Mouse (Mus musculus) lung, postnatal 4 days (tissue): ENCODE results near the gene Dhrs3.

Experiments
- DNase-seq, 2 experiments: peaks; one replicate each; pipeline ENCODE4 v3.0.0; 2021

Gene Dhrs3

GRCm38 (mm10) chr4:144892133-144892936, at the start of gene Dhrs3:
Gene Dhrs3, plus strand, starts transcription at chr4:144892827.
- DNase-seq: peak; percentile 91 to 94

- no peak for DNase-seq
These were observed 30.7 kb upstream of the Dhrs3 start for GRCm38 (mm10) chr4:144861756-144862505.

DNA sequence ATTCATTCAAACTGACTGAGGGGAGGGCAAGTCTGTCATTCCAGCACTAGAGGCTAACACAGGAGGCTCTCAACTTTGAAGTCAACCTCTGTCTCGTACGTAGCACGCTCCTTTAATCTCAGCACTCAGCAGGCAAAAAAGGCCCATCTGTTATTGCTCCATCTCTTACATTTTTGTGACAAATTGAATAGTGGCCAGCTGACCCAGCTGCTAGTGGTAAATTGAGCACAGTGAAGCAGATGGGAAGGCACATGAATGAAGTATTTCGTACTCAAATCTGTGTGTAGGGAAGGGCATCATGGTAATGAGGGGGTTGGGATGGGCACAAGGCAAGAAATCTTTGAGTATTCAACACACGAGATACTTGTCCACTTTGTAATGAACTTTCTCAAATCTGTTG, 24.7 kb upstream of the Dhrs3 start:
- no peak for DNase-seq

DNA sequence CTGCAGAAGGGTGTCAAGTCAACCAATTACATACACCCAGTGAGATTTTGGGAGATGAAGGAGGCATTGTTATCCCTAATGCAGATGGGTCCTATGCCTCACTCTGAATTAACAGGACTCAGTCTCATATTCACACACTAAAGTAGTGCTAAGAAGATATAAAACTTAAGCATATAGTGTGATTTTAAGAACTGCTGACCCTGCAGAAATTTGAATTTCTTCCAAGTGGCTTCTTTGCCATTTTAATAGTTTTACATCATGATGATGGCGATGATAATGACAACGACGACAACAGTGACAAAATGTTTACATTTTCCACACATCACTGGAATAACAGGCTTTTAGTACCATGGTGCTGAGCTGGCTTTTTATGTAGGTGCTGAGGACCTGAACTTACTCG, 24.0 kb upstream of the Dhrs3 start:
- no peak for DNase-seq

GRCm38 (mm10) chr4:144872905-144873304, 19.7 kb upstream of the Dhrs3 start:
- peak in 1 of 2 experiments; percentile 2 for DNase-seq

DNA sequence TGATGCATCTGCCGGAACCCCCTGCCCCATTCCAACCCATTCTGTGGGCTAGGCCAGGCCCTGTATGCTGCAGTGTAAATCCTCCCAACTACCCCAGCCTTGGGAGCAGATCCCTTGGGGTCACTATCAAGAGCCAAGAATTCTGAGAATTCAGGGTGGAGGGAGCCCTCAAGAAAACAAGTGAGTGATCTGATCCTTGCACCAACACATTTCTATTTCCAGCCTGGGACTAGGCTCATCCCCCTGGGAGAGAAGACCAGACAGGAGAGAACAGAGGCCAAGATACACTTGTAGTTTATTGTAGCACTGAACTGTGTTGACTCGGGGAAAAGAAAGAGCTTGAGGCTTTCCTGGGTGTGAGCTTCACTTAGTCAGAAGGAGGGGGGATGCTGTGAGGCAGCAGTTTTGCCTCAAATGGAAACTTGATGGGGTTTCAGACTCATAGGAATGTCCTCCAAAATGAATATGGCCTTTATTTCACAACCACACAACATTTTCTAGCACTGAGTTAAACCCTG, 17.0 kb upstream of the Dhrs3 start:
- peak in 1 of 2 experiments; percentile 3 for DNase-seq

DNA sequence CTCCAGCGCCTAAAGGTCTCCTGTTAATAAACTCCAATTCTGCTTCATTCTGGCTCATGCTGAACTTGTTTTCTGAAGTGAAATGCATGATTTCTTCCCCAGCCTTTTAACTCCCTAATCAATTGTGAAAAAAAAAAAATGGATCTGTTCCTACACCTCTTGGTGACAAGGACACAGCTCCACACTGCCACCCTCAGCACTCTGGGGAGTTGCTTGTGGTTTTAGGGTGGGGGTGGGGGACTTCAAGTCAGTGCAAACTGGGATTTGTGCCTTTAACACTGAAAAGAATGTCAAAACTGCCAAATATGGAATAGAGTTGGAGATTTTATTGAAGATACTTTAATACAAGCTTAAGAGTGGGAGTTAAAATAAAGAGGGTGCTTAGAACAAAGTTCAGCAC, 13.1 kb upstream of the Dhrs3 start:
- DNase-seq: no peak

- DNase-seq: no peak
These were observed 11.3 kb upstream of the Dhrs3 start for GRCm38 (mm10) chr4:144881376-144881775.

- no peak for DNase-seq
These were observed 9.7 kb upstream of the Dhrs3 start for GRCm38 (mm10) chr4:144882881-144883331.

DNA sequence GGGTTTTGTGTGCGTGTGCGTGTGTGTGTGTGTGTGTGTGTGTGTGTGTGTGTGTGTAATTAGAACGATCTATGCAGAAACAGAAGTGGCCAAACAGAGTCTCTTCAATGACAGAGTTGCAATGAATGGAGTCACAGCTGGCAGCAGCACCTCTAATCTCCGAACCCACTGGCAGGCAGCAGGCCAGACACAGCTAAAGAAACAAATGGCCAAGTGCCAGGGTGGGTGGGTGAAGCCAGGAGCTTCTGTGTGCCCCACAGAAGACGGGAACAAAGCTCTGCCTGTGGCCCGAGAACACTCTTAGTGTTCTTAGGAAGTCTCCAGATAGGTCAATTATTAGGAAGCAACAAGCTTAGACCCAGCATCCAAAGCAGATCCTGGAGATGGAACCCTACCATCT, 6.2 kb upstream of the Dhrs3 start:
- no peak for DNase-seq

- DNase-seq: no peak
These were observed 3.9 kb upstream of the Dhrs3 start for GRCm38 (mm10) chr4:144888750-144889149.

GRCm38 (mm10) chr4:144889505-144890301, 2.9 kb upstream of the Dhrs3 start:
- no peak for DNase-seq

- DNase-seq: peak; percentile 49 to 75
These were observed 1.9 kb upstream of the Dhrs3 start for GRCm38 (mm10) chr4:144890690-144891120.

GRCm38 (mm10) chr4:144891121-144891711, 1.4 kb upstream of the Dhrs3 start:
- peak; percentile 49 to 51 for DNase-seq

DNA sequence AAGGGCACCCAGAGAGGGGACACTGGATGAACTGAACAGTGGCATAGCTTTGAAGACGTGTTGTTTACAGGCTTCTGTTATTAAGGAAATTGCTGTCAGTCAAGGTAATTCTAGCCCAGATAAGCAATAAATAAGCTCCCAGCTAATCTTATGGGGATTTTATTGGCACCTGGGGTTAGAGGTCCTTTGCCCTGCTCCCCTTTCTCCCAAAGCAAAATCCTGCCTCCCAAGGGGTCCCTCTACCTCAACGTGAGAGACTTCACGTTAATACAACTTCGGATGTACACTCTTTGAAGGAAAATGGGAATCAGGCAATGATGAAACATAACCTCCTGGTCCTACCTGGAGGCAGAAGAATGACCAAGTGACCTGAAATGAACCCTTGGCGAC, 889 bp upstream of the Dhrs3 start:
- no peak for DNase-seq

- DNase-seq: no peak
These were observed 278 bp downstream of the Dhrs3 start for GRCm38 (mm10) chr4:144892937-144893272.

- peak; percentile 76 to 81 for DNase-seq
These were observed 1.2 kb downstream of the Dhrs3 start for GRCm38 (mm10) chr4:144893561-144894486.

DNA sequence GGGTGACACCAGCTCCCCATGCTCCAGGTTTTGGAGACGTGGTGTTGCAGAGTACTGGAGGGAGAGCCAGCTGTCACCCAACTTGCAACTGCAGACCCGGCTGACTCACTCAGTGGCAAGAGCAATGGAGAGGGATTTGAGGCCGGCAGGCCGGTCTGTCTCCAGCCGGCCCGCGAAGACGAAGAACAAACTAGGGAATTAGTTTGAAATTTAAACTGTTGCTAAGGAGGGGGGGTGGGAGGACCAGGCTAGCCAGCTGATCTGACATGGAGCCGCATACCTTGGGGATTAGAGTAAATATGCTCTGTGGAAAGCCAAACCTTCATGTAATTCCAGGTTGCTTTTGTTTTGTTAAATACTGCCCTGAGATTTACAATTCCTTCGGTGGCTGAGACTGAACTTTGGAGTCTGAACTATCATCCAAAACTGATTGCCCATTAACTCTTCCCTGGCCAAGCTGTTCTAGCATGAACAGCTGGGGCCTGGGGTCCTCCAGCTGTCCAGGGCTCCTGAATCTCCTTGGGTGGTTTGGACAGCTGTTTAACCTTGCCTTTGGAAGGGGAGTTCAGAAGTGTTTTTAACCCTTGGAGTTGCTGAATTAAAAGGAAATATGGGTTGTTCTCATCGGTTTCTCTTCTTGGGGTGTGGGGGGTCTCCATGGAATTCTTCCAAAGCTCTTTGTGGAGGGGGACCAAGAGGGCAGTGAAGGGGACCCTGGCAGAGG, 2.0 kb downstream of the Dhrs3 start:
- peak; percentile 58 to 68 for DNase-seq

DNA sequence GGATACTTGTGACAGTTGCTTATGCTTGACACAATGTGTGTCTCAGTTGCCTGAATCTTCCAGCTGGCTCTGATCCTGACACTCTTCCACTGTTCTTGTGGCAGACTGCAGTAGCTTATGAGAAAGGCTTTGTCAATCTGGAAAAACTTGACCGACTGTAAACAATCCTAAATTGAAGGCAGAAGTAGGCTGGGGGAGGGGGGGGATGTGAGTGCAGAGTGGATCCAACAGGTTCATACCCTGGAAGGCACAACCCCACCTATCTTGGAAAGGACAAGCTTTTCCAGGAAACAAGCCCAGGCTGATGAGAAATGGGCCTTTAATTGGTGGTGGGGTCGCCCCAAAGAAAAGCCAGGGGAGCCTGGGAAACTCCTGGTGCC, 2.6 kb downstream of the Dhrs3 start:
- peak; percentile 53 for DNase-seq

DNA sequence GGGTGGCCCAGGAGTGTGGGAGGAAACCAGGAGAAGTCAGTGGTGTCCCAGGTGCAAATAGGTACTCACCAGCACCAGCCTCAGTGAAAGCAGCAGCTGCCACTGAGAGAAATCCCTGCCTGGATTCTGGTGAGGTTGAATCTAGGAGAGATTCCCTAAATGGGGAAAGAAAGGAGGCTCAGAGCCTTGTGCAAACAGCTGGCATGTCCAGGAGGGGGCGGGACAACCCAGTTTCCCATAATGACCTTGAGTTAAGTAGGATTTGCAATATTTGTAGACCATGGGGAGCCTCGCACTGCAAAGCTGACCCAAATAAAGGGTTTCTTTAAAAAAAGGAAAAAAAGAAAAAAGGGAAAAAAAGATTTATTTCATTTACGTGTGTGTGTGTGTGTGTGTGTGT, 3.7 kb downstream of the Dhrs3 start:
- DNase-seq: peak; percentile 77 to 80
